In genomic region chr19:34726254-34726962, GRCm38 (mm10) we compare ENCODE assay signal across 14 mouse cellular contexts. TPM values are rescaled to one million over a fixed set of nuclear protein-coding genes. Genes with fewer than 3 reads are reported as not detected.
DNase-seq lines count a peak whose midpoint lies in the region; ATAC-seq and TF ChIP-seq lines count a peak whose summit lies in the region.
"Had no signal": no experiment of that assay in that cellular context is flagged by ENCODE, and none has a peak within 500 bp of the region (broad histone marks: within the 10 kb centered on the region; RNA-seq: fewer than 3 reads in every experiment).

No protein-coding gene starts in this region.

- no peak for TF ChIP-seq CTCF in forebrain, postnatal 0 days (IDR thresholded peaks at IDR 0.05; ENCODE audit: low read depth)

- WGBS in forebrain, postnatal 0 days = 49% methylated on average over 1 of the region's 1 CpGs
- 80% methylated on average over 1 of the region's 1 CpGs for WGBS in forebrain, embryonic 12.5 days

- H3K4me1 ChIP-seq in forebrain, postnatal 0 days (ENCODE audit: insufficient read depth) = no peaks in the 10 kb centered on the region
- no peaks in the 10 kb centered on the region for H3K4me1 ChIP-seq in forebrain, embryonic 12.5 days
- H3K4me1 ChIP-seq: embryonic facial prominence, embryonic 10.5 days; forebrain, embryonic 10.5 days; hindbrain, embryonic 15.5 days had no signal

- H3K9me3 ChIP-seq in forebrain, postnatal 0 days (ENCODE audit: low read length) = no peaks in the 10 kb centered on the region
- no peaks in the 10 kb centered on the region for H3K9me3 ChIP-seq in forebrain, embryonic 12.5 days
- H3K9me3 ChIP-seq: embryonic facial prominence, embryonic 10.5 days; forebrain, embryonic 10.5 days; heart, embryonic 10.5 days; hindbrain, embryonic 15.5 days had no signal

- peak; percentile 9 for DNase-seq in forebrain, postnatal 0 days
- DNase-seq in spleen, postnatal 36 days (ENCODE audit: low spot score in 2 of 2) = peak; percentile 60 to 63
- no peak for DNase-seq in spleen, postnatal 14 days (ENCODE audit: low spot score in 2 of 2)
- peak; percentile 10 for DNase-seq in lung, postnatal 10 days
- DNase-seq in thymus, postnatal 25 days = peak; percentile 13
- no peak for DNase-seq in Muller cell, postnatal 12 days (ENCODE audit: inconsistent ontology term)
- no peak for DNase-seq in cerebellum, postnatal 10 days
- DNase-seq: cerebellum, adult 9-10 months had no signal

- H3K36me3 ChIP-seq in forebrain, postnatal 0 days (ENCODE audit: insufficient read depth) = no peaks in the 10 kb centered on the region
- H3K36me3 ChIP-seq in forebrain, embryonic 12.5 days (replicated peaks) = no peaks in the 10 kb centered on the region
- H3K36me3 ChIP-seq: embryonic facial prominence, embryonic 10.5 days; forebrain, embryonic 10.5 days; heart, embryonic 10.5 days; hindbrain, embryonic 15.5 days had no signal

- no peak overlapping the region for H3K27ac ChIP-seq in forebrain, postnatal 0 days (ENCODE audit: low read depth, low read length)
- no peak overlapping the region for H3K27ac ChIP-seq in forebrain, embryonic 12.5 days
- H3K27ac ChIP-seq: embryonic facial prominence, embryonic 10.5 days; forebrain, embryonic 10.5 days; heart, embryonic 10.5 days; hindbrain, embryonic 15.5 days; stomach, postnatal 0 days had no signal

- no peak overlapping the region for H3K9ac ChIP-seq in forebrain, postnatal 0 days
- H3K9ac ChIP-seq in forebrain, embryonic 12.5 days = no peak overlapping the region
- H3K9ac ChIP-seq: hindbrain, embryonic 15.5 days had no signal

- no peak overlapping the region for H3K4me2 ChIP-seq in forebrain, postnatal 0 days (ENCODE audit: low read depth)
- no peak overlapping the region for H3K4me2 ChIP-seq in forebrain, embryonic 12.5 days
- H3K4me2 ChIP-seq: hindbrain, embryonic 15.5 days had no signal

- ATAC-seq in forebrain, postnatal 0 days = peak; percentile 58
- ATAC-seq in forebrain, embryonic 12.5 days (ENCODE audit: low FRiP score) = no peak

- H3K27me3 ChIP-seq in forebrain, postnatal 0 days (ENCODE audit: insufficient read depth, low read length) = no peaks in the 10 kb centered on the region
- no peaks in the 10 kb centered on the region for H3K27me3 ChIP-seq in forebrain, embryonic 12.5 days
- H3K27me3 ChIP-seq: hindbrain, embryonic 15.5 days had no signal

- H3K4me3 ChIP-seq in forebrain, postnatal 0 days (ENCODE audit: low read depth, low read length) = no peak overlapping the region
- no peak overlapping the region for H3K4me3 ChIP-seq in forebrain, embryonic 12.5 days (replicated peaks)
- H3K4me3 ChIP-seq: embryonic facial prominence, embryonic 10.5 days; forebrain, embryonic 10.5 days; heart, embryonic 10.5 days; hindbrain, embryonic 15.5 days had no signal

RNA-seq across cellular contexts. Expression of gene Slc16a12, which starts 20.7 kb away (rescaled TPM):
- total RNA-seq in forebrain, postnatal 0 days (2014; rRNA removed) = 1.8 and 3.1 TPM in 2 replicates
- polyA plus RNA-seq in forebrain, postnatal 0 days (2015; fragmentation: Nextera tagmentation; extraction: Ambion mirVana) = 1.4 and 2.8 TPM in 2 replicates
- 1.0 and 1.3 TPM in 2 replicates for polyA plus RNA-seq in forebrain, embryonic 12.5 days (2016; fragmentation: Nextera tagmentation; extraction: Ambion mirVana)

Comparison
In these comparisons a context has a peak if more than half of its experiments do, and no peak if none do; other contexts are left out.
1. DNase-seq: peak in forebrain, postnatal 0 days (single experiment), spleen, postnatal 36 days (2 of 2), lung, postnatal 10 days (single experiment) and thymus, postnatal 25 days (single experiment); none in spleen, postnatal 14 days (0 of 2), Muller cell, postnatal 12 days (single experiment) and cerebellum, postnatal 10 days (0 of 2).